8 mouse cellular contexts compared by ENCODE assay signal in genomic region chr5:113815638-113816152, GRCm38 (mm10). TPM values are rescaled to one million over a fixed set of nuclear protein-coding genes. Genes with fewer than 3 reads are reported as not detected.
DNase-seq lines count a peak whose midpoint lies in the region; ATAC-seq and TF ChIP-seq lines count a peak whose summit lies in the region.

No protein-coding gene starts in this region.

- peak; percentile 92 for TF ChIP-seq CTCF in brain, embryonic 14.5 days (IDR thresholded peaks at IDR 0.05; ENCODE audit: borderline replicate concordance, extremely low read depth, insufficient read depth, insufficient read length)
- peak; percentile 97 for TF ChIP-seq CTCF in spleen, adult 2 months (IDR thresholded peaks at IDR 0.05; ENCODE audit: extremely low read depth, insufficient read depth, insufficient read length, insufficient replicate concordance)

- H3K4me1 ChIP-seq in hindbrain, embryonic 14.5 days (replicated peaks; ENCODE audit: control insufficient read depth, insufficient read depth, low read length), result no peaks in the 10 kb centered on the region
- H3K4me1 ChIP-seq in spleen, adult 2 months (ENCODE audit: control insufficient read depth, insufficient read depth, insufficient read length), result peaks cover 8% of the 10 kb centered on the region; the same call in 1 of the 2 replicates

- no peaks in the 10 kb centered on the region for H3K36me3 ChIP-seq in hindbrain, embryonic 14.5 days (replicated peaks; ENCODE audit: control insufficient read depth, insufficient read depth)
- H3K36me3 ChIP-seq in spleen, adult 2 months (ENCODE audit: control insufficient read depth, insufficient read depth, low read length), result peaks cover 15% of the 10 kb centered on the region

- intact Hi-C loops in left cerebral cortex, postnatal 36 days (cut with DNase I), result loop anchor here (1.0 to 10.0 kb wide), 2 partner anchors 42 to 451 kb away; no protein-coding TSS in a partner anchor

- no peaks in the 10 kb centered on the region for H3K27me3 ChIP-seq in hindbrain, embryonic 14.5 days (ENCODE audit: control insufficient read depth, insufficient read depth, low read length)
- no peaks in the 10 kb centered on the region for H3K27me3 ChIP-seq in spleen, adult 2 months (ENCODE audit: control insufficient read depth, insufficient read depth, low read length)

- ATAC-seq in erythroblast, adult 5-6 weeks (replicated peaks; ENCODE audit: low FRiP score, poor library complexity, severe bottlenecking), result peak; percentile 75
- ATAC-seq in hindbrain, embryonic 14.5 days (ENCODE audit: low FRiP score), result no peak

- DNase-seq in heart, adult 18-20 months, result peak; percentile 63 to 84
- DNase-seq in heart, adult 11 months, result no peak
- DNase-seq in brain, embryonic 14.5 days (ENCODE audit: low read depth), result peak; percentile 73
- DNase-seq in hindbrain, embryonic 14.5 days (ENCODE audit: low spot score), result peak; percentile 77
- peak; percentile 43 to 46 for DNase-seq in left cerebral cortex, postnatal 36 days (ENCODE audit: low spot score in 2 of 2)
- peak; percentile 90 for DNase-seq in mesoderm, embryonic 11.5 days (ENCODE audit: low read depth, low spot score)
- DNase-seq in spleen, adult 2 months (ENCODE audit: low read depth in 1 of 2, low spot score in 2 of 2), result peak in 1 of 2 experiments; percentile 76

- no peak overlapping the region for H3K9ac ChIP-seq in hindbrain, embryonic 14.5 days

- no peak overlapping the region for H3K27ac ChIP-seq in hindbrain, embryonic 14.5 days
- H3K27ac ChIP-seq in spleen, adult 2 months (ENCODE audit: insufficient read depth, low read length), result no peak overlapping the region

- TF ChIP-seq POLR2A in brain, embryonic 14.5 days (IDR thresholded peaks at IDR 0.05; ENCODE audit: borderline replicate concordance, extremely low read depth, insufficient read depth, insufficient read length, poor library complexity, severe bottlenecking), result no peak
- no peak for TF ChIP-seq POLR2A in spleen, adult 2 months (IDR thresholded peaks at IDR 0.05; ENCODE audit: low read depth, low read length)

- 13% methylated on average over 15 of the region's 15 CpGs for WGBS in hindbrain, embryonic 14.5 days
- 15% methylated on average over 15 of the region's 15 CpGs for WGBS in spleen, adult 2 months

- H3K9me3 ChIP-seq in hindbrain, embryonic 14.5 days (ENCODE audit: control insufficient read depth, low read length), result peaks cover 4% of the 10 kb centered on the region; the same call in 1 of the 2 replicates

- H3K4me2 ChIP-seq in hindbrain, embryonic 14.5 days (replicated peaks), result no peak overlapping the region

- no peak overlapping the region for H3K4me3 ChIP-seq in hindbrain, embryonic 14.5 days (replicated peaks; ENCODE audit: low read length)
- H3K4me3 ChIP-seq in spleen, adult 2 months (ENCODE audit: extremely low read depth, insufficient read depth, insufficient read length), result no peak overlapping the region

RNA-seq across cellular contexts. Expression of gene Tmem119, which starts 15.4 kb away (rescaled TPM):
- total RNA-seq in heart, adult 18-20 months (2021), result 1 to 10 TPM; 2.7 to 5.1 TPM
- 3.6 and 8.1 TPM in 2 replicates for polyA plus RNA-seq in brain, embryonic 14.5 days (2012; rRNA removed)
- total RNA-seq in erythroblast, adult 5-6 weeks (2015; ENCODE audit: low replicate concordance), result 2.7 TPM in 1 of 2 replicates, not detected in the other
- total RNA-seq in erythroblast, adult 5-6 weeks (2017; ENCODE audit: low replicate concordance), result 1.1 TPM in 1 of 2 replicates, not detected in the other
- polyA plus RNA-seq in hindbrain, embryonic 14.5 days (2014; fragmentation: Nextera tagmentation; extraction: Ambion mirVana), result 4.8 and 5.0 TPM in 2 replicates
- total RNA-seq in left cerebral cortex, postnatal 36 days (2021), result 10 to 100 TPM; 22.1 to 25.2 TPM
- polyA plus RNA-seq in spleen, adult 2 months (2012; rRNA removed), result 3.0 and 4.8 TPM in 2 replicates

RNA-seq across cellular contexts. Expression of gene Selplg, which starts 16.7 kb away (rescaled TPM):
- total RNA-seq in heart, adult 18-20 months (2021), result 1 to 10 TPM; 4.4 to 7.3 TPM
- 0.88 and 1.3 TPM in 2 replicates for polyA plus RNA-seq in brain, embryonic 14.5 days (2012; rRNA removed)
- 85.1 and 133 TPM in 2 replicates for total RNA-seq in erythroblast, adult 5-6 weeks (2015; ENCODE audit: low replicate concordance)
- 30.2 and 34.8 TPM in 2 replicates for total RNA-seq in erythroblast, adult 5-6 weeks (2017; ENCODE audit: low replicate concordance)
- 1.6 and 2.4 TPM in 2 replicates for polyA plus RNA-seq in hindbrain, embryonic 14.5 days (2014; fragmentation: Nextera tagmentation; extraction: Ambion mirVana)
- total RNA-seq in left cerebral cortex, postnatal 36 days (2021), result 10 to 100 TPM; 29.3 to 32.2 TPM
- 274 and 338 TPM in 2 replicates for polyA plus RNA-seq in spleen, adult 2 months (2012; rRNA removed)

RNA-seq across cellular contexts. Expression of gene Iscu, which starts 43.1 kb away (rescaled TPM):
- 100 to 1,000 TPM; 207 to 210 TPM for total RNA-seq in heart, adult 18-20 months (2021)
- 71.7 and 92.1 TPM in 2 replicates for polyA plus RNA-seq in brain, embryonic 14.5 days (2012; rRNA removed)
- 137 and 178 TPM in 2 replicates for total RNA-seq in erythroblast, adult 5-6 weeks (2015; ENCODE audit: low replicate concordance)
- total RNA-seq in erythroblast, adult 5-6 weeks (2017; ENCODE audit: low replicate concordance), result 139 and 170 TPM in 2 replicates
- 81.5 and 92.4 TPM in 2 replicates for polyA plus RNA-seq in hindbrain, embryonic 14.5 days (2014; fragmentation: Nextera tagmentation; extraction: Ambion mirVana)
- 100 to 1,000 TPM; 121 to 134 TPM for total RNA-seq in left cerebral cortex, postnatal 36 days (2021)
- 77.5 and 79.7 TPM in 2 replicates for polyA plus RNA-seq in spleen, adult 2 months (2012; rRNA removed)

RNA-seq across cellular contexts. Expression of gene Sart3, which starts 43.4 kb away (rescaled TPM):
- total RNA-seq in heart, adult 18-20 months (2021), result 10 to 100 TPM in 1 of 2 experiments, 1 to 10 TPM in 1; 9.9 to 11.3 TPM
- 48.2 and 63.5 TPM in 2 replicates for polyA plus RNA-seq in brain, embryonic 14.5 days (2012; rRNA removed)
- total RNA-seq in erythroblast, adult 5-6 weeks (2015; ENCODE audit: low replicate concordance), result 4.0 and 6.1 TPM in 2 replicates
- 13.8 and 23.1 TPM in 2 replicates for total RNA-seq in erythroblast, adult 5-6 weeks (2017; ENCODE audit: low replicate concordance)
- 33.0 and 37.1 TPM in 2 replicates for polyA plus RNA-seq in hindbrain, embryonic 14.5 days (2014; fragmentation: Nextera tagmentation; extraction: Ambion mirVana)
- 10 to 100 TPM; 34.3 to 45.9 TPM for total RNA-seq in left cerebral cortex, postnatal 36 days (2021)
- 27.2 and 28.0 TPM in 2 replicates for polyA plus RNA-seq in spleen, adult 2 months (2012; rRNA removed)
